Mouse (Mus musculus) induced T-regulatory cell, adult 2 months (primary cell): Measurements from ENCODE around the gene Bst2.

ENCODE experiments used
- DNase-seq: peaks from one replicate; pipeline ENCODE4 v3.0.0-alpha.2; 2012; ENCODE audit warnings: low read depth

Gene Bst2

DNA sequence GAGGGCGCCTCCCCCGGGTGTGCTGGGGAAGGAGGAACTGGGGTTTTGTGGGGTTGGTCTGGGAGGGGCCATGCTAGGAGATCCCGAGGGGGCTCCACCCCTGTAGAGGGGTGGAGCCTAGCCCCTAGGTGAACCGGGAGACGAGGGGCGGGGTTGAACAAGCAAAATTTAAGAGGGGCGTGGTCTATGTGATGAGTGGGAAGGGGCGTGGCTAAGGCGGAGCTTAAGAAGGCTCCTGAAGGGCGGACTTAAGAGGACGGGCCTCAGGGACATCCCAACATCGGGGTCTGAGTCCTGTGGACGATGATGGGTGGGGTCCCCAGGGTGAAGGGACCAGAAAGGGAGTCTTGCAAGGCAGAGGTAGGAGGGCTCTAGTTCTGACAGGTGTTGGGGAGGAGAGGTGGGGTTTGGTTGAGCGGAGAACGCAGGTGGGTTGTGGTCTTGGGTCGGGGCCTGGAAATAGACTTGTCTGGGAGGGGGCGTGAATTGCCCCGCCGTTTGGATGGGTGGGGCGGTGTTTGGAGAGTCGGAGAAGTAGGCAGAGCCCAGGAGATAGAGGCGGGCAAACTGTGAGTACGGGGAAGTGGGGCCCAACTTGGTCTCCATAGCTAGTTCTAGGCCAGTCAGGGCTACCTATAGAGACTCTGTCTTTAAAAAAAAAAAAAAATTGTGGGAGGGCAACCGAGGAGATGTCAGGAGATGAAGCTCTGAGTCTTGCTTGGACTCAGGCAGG lies 21.9 kb upstream of the Bst2 start:
- peak; percentile 96 for DNase-seq

DNA sequence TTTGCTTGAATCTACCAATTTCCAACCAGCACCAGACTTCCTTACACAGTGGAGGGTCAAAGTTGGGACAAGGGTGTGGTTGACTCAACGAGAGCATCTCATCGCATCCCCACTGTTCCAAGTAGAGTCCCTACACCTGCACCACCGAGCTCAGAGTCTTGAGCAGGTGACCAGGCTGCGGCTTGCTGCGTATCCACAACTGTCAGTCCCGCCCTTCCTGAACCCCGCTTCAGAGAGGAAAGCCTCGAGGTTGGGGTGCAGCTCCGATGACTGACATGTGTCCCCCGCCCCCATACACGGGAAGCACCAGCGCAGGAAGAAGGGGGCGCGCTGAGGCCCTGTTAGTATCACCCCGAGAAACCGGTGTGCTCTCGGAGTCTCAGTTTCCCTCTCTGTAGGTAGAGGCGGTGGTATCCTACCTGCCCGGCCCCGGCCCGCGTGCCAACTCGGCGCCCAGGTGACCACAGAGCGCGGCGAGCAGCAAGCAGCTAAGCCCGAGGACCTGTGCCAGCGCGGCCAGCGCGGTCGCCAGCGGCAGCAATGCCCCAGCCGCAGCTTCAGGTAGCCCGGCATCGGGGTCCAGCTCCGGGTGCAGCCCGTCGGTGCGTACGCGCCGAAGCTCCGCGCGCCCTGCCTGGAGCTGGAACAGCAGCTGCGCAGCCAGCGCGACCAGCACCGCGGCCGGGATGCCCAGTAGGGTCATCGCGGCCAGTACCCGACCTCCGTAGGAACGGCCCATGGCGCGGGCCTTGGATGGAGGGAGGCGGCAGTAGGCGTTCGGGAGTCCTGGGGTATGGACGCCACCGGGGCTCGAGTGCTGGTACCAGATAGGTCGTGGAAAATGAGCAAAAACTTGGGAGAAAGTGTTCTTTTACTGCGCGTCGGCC lies 21.1 kb upstream of the Bst2 start, which contains the start of gene Tmem221:
Gene Tmem221, minus strand, starts transcription at position 801 of the 887 bp plus-strand sequence.
- peak; percentile 80 for DNase-seq

DNA sequence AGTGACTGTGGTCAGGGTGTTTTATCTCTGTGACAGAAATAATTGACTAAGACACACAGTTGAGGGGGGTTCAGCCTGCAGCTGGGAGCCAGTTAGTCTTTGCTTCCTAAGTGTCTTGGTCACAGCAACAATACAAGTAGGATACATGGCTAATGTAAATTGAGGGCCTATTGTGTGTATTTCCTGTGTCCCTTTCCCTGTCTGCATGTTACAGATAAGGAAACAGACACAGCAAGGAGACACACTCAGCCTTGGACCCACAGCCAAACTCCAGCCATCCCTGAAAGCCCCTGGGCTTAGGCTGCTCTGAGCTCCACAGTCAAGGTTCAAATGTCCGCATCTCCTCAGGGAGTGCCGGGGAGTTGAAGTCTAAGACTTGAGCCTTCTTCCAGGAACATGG lies 17.4 kb upstream of the Bst2 start:
- DNase-seq = no peak

DNA sequence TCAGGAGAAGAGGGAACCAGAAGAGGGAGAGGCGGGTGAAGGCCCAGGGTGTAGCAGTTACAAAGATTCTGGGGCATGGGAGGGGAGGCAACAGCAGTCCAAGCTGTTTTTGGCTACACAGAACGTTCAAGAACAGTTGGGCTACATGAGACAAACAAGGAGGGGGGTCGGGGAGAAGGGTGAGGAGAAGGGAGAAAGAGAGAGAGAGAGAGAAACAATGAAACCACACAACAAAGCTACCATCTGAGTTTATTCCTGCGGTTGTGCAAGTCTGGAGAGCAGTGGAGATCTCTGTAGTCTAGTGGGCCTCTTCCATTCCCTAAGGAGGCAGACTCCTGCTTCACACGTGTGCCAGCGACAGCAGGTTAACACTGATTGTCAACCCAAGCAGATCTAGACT lies 16.7 kb upstream of the Bst2 start:
- DNase-seq = no peak

DNA sequence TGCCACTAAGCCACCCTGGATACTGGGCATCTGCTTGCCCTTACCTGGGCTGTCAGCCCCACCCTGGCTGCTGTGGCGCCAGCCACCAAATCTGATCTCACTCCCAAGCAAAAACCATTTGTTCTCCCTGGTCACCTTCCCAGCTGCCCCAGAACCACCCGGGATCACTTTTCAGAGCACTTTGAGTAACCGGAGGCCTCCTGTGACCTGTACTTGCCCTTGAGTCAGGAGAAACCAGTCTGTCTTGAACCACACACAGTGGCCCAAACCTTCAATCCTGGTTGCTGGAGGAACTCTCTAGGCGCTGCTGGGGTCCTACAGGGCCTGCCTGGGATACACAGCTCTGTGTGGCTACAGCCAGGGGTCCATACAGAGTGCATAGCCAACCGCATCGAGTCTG lies 15.5 kb upstream of the Bst2 start:
- DNase-seq = no peak

DNA sequence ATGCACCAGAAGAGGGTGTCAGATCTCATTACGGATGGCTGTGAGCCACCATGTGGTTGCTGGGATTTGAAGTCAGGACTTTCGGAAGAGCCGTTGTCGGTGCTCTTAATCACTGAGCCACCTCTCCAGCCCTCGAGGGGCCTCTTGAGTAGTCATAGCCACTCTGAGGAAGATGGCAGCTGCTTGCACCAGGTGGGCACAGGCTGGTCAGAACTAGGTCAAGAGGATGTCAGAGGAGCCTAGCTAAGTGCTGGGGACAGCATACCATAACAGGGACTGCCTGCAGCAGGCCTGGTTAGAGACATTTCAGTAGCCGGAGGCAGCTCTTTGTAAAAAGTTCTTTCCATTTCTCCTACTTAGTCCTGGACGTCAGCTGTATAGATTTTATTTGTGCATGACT lies 13.5 kb upstream of the Bst2 start:
- no peak for DNase-seq

DNA sequence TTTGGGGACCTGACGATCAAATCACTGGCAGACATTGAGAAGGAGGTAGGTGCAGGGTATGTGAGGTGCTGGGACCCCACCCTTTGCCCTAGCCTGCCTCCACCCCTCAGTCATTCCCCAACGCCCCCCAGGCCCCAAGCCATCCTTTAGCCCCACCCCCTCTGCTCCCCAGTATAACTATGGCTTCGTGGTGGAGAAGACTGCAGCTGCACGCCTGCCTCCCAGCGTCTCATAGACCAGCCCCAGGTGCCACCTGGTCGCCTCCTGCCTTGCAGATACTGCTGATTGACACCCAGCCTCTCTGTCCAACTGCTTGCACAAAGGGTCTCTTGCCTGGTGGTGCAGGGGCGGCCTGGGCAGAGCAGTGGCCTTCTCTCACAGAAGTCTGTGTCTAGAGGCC lies 10.3 kb upstream of the Bst2 start:
- no peak for DNase-seq

DNA sequence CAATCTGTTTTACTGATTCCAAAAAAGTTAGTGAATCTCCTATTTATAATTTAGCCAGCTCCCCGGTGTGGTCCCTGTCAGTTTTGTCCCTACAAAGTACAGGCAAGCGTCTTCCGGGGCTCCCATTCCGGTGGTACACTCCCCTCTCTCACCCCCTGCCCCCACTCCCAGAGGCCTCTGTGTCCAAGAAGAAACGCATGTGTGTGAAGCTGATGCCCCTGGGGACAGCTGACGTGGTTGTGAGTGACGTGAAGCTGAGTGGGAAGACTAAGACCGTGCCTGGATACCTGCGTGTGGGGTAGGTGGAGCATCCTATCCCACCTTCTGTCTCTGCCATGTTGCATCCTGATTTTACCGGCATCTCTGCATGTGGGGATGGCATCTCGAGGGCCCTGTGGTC lies 7.8 kb upstream of the Bst2 start:
- no peak for DNase-seq

DNA sequence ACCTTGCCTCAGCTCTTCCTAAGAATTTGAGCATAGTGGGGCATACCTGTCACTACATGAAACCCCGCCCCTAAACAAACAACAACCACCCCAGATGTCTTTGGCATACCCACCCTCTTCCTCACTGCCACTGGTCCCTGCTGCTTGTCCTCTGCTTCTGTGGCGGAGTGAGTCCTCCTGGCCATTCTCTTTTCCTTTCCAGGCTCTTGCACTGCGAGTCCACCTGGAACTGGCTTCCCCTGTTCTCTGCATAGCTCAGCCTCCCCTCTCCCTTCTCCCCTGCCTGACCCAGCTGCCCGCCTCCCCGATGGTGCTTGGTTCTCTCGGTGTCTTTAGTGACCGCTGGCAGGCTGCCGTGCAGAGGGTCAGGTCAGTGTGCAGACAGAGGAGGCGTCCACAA lies 6.5 kb upstream of the Bst2 start:
- DNase-seq = no peak

DNA sequence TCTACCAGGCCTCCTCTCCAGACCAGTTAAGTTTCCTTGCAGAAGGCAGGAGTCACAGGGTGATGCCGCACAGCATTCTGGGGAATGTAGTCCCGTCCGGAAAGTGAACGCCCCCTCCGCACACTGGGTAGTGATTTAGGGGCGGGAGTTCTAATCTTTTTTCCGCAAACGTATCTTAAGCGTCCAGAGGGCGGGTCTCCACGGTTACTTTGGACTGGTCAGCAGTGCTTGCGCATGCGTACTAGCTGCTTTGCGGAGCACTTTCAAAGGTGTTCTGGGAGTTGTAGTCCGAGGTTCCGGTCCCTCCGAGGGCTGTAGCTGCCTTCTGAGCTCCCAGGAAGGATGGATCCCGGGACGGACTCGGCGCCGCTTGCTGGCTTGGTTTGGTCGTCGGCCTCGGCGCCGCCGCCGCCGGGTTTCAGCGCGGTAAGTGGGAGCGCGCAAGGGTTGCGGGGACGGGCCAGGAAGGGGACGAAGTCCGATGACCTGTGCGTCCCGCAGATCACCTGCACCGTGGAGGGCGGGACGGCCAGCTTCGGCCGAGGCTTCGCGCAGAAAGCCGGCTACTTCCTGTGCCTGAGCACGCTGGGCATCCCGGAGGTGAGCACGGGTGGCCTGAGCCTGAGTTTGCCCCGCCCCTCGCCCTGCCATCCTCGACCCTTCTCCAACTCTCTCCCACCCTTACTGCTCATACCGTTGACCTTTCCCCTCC lies 5.5 kb upstream of the Bst2 start, which contains the start of gene Mvb12a:
Gene Mvb12a, plus strand, starts transcription at position 291 of the 712 bp plus-strand sequence.
- peak; percentile 98 for DNase-seq

DNA sequence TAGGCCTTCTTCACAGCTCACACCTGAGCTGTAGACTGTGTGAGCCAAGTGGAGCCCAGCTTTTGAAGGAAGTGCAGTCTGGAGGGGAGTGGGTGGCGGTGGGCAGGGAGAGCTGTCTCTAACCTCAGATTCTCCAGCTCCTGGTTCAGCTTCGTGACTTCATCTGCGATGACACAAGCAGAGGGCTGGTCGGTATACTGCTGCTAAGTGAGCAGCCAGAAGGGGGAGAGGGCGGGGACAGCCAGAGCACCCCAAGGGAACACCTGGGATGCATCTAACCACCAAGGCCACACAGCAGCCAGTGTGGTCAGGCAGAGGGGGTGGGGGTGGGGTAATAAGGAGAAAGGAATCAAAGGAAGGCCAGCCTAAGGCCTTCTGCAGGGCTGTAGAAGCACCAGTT lies 1.6 kb downstream of the Bst2 start:
- peak; percentile 43 for DNase-seq

DNA sequence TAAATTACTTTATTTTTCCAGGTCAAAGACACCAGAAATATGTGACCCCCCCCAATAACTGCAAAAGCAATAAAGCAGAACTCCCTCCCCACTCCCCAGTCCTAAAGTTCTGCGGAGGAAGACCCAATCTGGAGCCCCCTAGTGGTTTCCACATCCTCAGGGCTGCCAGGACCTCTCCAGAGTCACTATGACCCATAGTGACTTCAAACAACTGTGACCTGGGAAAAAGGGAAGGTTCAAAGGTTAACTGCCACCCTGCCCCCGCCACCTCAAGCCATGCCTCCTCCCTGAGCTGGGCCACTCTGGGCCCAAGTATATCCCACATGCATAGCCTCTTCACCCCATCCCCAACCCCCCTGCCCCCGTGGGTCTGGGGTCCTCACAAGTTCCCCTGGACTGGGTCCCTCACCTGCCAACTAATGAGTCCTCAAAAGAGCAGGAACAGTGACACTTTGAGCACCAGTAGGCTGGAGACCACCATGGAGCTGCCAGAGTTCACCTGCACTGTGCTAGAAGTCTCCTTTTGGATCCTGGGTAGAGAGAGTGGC lies 2.9 kb downstream of the Bst2 start:
- no peak for DNase-seq

DNA sequence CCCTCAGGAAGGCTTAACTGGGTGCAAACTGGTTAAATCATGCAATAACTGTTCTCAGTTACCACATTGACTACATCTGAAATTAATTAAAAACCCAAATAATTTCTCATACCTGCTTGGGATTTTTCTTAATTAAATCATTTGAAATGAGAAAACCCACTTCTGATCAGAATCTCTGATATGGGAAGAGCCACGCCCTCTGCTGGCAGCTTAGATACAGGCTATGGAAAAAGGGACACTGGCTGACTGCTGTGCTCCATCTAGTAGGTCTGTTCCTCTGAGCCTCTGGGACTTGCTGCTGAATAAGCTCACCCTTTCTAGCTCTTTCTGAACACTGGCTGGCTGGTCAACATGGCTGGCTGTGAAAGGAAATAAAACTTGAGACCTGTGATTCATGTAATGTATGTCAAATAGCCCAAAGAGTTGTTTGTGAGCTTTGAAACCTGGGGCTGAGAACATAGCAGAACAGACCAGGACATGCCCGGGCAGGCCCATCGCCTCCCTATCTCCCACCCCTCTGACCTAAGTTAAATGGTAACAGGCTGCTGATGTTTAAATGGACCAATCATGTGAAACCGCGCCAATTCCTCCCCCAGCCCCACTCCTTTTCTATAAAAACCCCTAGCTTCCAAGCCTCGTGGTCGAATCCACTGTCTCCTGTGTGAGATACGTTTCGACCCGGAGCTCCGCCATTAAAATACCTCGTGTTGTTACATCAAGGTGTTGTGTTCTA lies 6.4 kb downstream of the Bst2 start:
- DNase-seq = peak; percentile 61

DNA sequence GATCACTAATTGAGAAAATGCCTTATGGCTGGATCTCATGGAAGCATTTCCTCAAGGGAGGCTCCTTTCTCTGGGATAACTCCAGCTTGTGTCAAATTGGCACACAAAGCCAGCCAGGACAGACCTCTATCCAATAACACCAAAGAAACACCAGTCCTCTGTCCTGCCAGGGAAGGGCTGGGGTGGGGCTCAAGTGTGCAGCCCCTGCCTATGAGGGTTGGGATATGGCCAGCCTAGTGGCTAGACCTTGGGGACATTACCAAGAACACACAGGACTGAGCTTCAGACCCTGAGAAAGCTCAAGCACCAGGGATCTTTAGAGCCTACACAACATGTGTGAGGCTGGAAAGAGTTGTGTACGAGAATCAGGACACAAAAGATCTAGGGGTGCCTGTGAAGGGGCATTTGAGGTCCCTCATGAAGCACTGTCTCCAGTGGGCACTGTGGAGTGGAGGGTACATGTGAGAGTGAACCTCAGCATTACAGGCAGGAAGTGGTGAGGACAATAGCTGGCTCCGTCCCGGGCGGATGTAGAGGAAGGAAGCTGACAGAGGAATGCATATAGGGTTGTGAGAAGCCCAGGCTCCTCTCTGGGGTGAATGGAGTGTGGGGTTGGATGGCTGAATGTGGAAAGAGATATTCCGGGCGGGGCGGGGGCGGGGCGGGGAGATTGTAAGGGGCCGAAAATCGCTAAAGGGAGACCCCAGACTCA lies 8.7 kb downstream of the Bst2 start:
- DNase-seq = peak; percentile 67

DNA sequence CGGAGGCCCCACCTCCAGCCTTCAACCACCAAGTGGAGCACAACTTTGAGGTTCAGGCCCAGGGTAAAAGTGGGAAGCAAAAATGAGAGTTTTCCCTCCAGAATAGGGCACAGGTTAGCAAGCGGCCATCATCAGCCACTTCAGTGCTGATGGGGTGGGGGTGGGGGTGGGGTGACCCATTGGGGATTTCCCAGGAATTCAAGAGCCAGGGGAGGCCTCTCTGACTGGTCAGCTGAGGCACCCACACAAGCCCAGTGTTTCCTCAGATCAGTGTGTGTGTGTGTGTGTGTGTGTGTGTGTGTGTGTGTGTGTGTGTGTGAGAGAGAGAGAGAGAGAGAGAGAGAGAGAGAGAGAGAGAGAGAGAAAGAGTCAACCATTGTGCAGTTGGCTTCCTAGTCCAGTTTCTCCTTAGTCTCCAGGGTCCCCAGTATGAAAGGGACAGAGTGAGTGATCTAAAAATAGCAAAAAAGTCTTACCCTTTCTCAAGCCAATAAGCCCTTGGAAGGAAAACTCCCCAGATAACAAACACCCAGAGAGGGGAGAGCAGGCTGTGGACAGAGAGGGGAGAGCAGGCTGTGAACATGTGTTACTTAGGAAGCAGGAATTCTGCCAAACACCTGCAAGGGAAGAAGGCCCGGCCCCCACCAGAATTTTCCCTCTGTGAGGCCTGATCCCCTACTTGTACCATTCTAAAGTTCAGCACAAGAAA lies 9.9 kb downstream of the Bst2 start:
- DNase-seq = no peak

DNA sequence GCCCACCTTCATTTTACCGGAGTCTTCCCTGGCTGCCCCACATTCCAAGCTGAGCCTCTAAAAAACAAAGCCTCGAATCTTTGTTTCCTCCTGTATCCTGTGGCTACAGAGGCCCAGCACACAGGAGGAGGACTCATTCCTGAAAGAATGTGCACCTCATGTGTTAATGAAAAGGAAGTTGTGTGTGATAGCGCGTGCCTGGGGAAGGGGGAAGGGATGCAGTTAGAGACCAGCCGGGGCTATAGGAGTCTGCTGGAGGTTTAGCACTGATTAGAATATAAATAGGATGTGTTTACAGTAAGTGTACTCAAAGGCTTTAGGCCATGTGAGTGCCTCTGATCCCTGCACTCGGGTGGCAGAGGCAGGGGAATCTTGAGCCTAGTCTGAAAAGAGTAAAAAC lies 11.0 kb downstream of the Bst2 start:
- no peak for DNase-seq

DNA sequence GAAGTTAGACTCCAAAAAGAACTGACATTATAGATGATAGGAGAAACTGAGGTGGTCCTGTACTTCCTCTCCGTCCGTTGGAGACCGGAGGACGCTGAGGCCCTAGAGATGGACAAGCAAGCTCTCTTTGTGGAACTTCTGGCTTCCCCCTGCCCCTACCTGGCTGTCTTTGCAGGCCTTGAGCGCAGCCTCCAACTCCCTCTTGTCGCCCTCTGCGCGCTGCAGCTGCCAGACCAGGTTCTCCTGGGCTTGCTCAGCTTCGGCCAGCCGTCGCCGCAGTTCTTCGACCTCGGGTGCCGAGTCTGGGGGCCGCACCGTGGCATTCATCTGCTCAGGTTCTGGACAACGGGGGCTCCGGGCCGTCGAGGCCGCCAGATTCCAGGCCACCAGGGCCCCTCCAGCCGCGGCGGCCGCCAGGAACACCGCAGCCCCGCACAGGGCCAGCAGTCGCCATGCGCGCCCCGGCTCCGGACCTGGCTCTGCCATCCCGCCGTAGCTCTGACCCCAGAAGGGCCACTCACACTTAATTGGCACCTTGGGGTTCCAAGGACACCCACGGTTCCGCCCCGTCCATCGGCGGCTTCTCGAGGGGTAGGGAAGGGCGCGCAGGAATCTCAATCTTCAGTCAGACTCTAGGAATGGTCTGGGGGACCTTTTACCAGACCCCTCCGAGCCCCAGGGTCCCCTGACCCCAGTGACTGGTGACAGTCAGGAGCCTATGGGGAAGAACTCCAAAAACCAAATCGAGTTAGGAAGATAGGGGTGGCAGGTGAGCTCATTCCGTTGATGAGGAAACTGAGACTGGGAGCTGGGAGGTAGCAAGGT lies 11.8 kb downstream of the Bst2 start, which contains the start of gene Ccdc194:
Gene Ccdc194, minus strand, starts transcription at position 486 of the 825 bp plus-strand sequence.
- DNase-seq = no peak

DNA sequence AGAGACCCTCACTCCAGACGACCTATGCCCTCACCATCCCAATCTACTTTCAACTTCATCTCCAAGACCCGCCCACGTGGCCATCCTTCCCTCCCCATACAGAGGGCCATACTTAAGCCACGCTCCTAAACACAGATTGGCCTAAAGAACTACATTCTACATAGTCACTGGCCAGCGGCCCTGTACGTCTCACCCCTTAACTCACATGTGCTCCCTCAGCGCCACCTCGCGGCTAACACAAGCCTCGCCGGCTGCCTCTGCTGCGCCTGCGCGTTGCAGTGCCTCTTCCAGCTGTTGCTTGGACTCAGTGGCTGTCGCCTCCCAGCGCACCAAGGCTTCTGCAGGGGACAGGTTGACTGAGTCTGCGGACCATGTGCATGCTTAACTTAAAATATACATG lies 15.6 kb downstream of the Bst2 start:
- peak; percentile 95 for DNase-seq
